Mouse (Mus musculus) midbrain, embryonic 16.5 days (tissue): ENCODE data around the gene Pbdc1. TPM values are rescaled to one million over a fixed set of nuclear protein-coding genes. Genes with fewer than 3 reads are reported as not detected.
"Not testable (repeated sequence)": the region's sequence is repeated elsewhere in the genome, so short reads cannot be mapped to it uniquely, and the experiment has no call there.

Experiments used
- ATAC-seq: fragments of 200-750 bp; cut with Nextera tagmentation; 2 replicates; pipeline ENCODE4 v1.8.0; 2017; ENCODE audit warnings: moderate TSS enrichment
- H3K27ac ChIP-seq: fragments of 300-500 bp; sonication (generic); 2 replicates; pipeline ENCODE4 v1.5.1; 2014; ENCODE audit warnings: mild to moderate bottlenecking, low read length, mixed read lengths
- H3K27me3 ChIP-seq: fragments of 300-500 bp; sonication (generic); 2 replicates; pipeline ENCODE4 v1.6.1; 2014; ENCODE audit warnings: low read depth, low read length, mixed read lengths; ENCODE audit not compliant: control insufficient read depth, insufficient read depth
- H3K36me3 ChIP-seq: fragments of 300-500 bp; sonication (generic); 2 replicates; pipeline ENCODE4 v1.6.1; 2014; ENCODE audit warnings: mild to moderate bottlenecking, low read length, moderate library complexity, mixed read lengths; ENCODE audit not compliant: control insufficient read depth, insufficient read depth
- H3K4me1 ChIP-seq: fragments of 300-500 bp; sonication (generic); 2 replicates; pipeline ENCODE4 v1.6.1; 2014; ENCODE audit warnings: mild to moderate bottlenecking, low read length, mixed read lengths; ENCODE audit not compliant: control insufficient read depth, insufficient read depth
- H3K4me2 ChIP-seq: fragments of 300-500 bp; sonication (generic); 2 replicates; pipeline ENCODE4 v1.6.1; 2014; ENCODE audit warnings: mild to moderate bottlenecking, low read length, mixed read lengths
- H3K4me3 ChIP-seq: fragments of 300-500 bp; sonication (generic); 2 replicates; pipeline ENCODE4 v1.5.1; 2014; ENCODE audit warnings: low read depth, mild to moderate bottlenecking, low read length, moderate library complexity, mixed read lengths
- H3K9ac ChIP-seq: fragments of 300-500 bp; sonication (generic); 2 replicates; pipeline ENCODE4 v1.6.1; 2014; ENCODE audit warnings: low read depth, low read length, mixed read lengths
- H3K9me3 ChIP-seq: fragments of 300-500 bp; sonication (generic); replicated peaks from 2 replicates; pipeline ENCODE4 v1.6.1; 2014; ENCODE audit warnings: mild to moderate bottlenecking, low read length, mixed read lengths; ENCODE audit not compliant: control insufficient read depth, poor library complexity, severe bottlenecking
- WGBS: fragments of 180-500 bp; shearing (Covaris S2); extraction: QIAGEN DNeasy Blood & Tissue Kit; methylation state at CpG from one replicate; pipeline ENCODE4 v1.1.7; 2014; 5-methylcytosine and 5-hydroxymethylcytosine counted together
- polyA plus RNA-seq: library from polyadenylated mRNA; unstranded; fragments of >200 nt; fragmentation: Nextera tagmentation; extraction: Ambion mirVana; gene quantifications from 2 replicates; pipeline ENCODE4 v1.2.1, GENCODE M21; 2015

The Pbdc1 gene
- polyA plus RNA-seq, 1 experiment from 2014 or later = 29.4 TPM

GRCm38 (mm10) chrX:105114994-105115393 is 35.4 kb downstream of the Pbdc1 start:
- no peaks in the 10 kb centered on the region for H3K36me3 ChIP-seq
- H3K9me3 ChIP-seq = no peaks in the 10 kb centered on the region
- H3K4me2 ChIP-seq = no peak overlapping the region
- H3K4me1 ChIP-seq = no peaks in the 10 kb centered on the region
- H3K27me3 ChIP-seq = no peaks in the 10 kb centered on the region; the same call in 1 of the 2 replicates
- ATAC-seq = no peak
- H3K4me3 ChIP-seq = no peak overlapping the region
- 60% methylated on average over 2 of the region's 2 CpGs for WGBS
- H3K27ac ChIP-seq = no peak overlapping the region
- H3K9ac ChIP-seq = no peak overlapping the region

- 20% methylated on average over 62 of the region's 65 CpGs for WGBS
- Histone ChIP-seq H3K27ac (peak within 1 kb of the TSS; percentile 91), H3K27me3 (peaks cover 16% of the 10 kb centered on the region), H3K4me2 (peak within 1 kb of the TSS; percentile 60), H3K4me3 (peak within 1 kb of the TSS; percentile 65), H3K9ac (peak within 1 kb of the TSS; percentile 75), H3K4me1 (peaks cover 13% of the 10 kb centered on the region), H3K9me3 (no peaks in the 10 kb centered on the region), H3K36me3 (peaks cover 2% of the 10 kb centered on the region; the same call in 1 of the 2 replicates)
- ATAC-seq = peak; percentile 81
These were observed 41.0 kb downstream of the Pbdc1 start, which contains the start of gene Magee1 for GRCm38 (mm10) chrX:105120275-105121226. Magee1 (plus strand) TSS chrX:105120378.

GRCm38 (mm10) chrX:105121227-105121865 is 41.8 kb downstream of the Pbdc1 start:
- H3K36me3 ChIP-seq = peaks cover 2% of the 10 kb centered on the region; the same call in 1 of the 2 replicates
- peak overlapping the region; percentile 91 for H3K27ac ChIP-seq
- ATAC-seq = peak; percentile 89
- no peaks in the 10 kb centered on the region for H3K9me3 ChIP-seq
- peaks cover 16% of the 10 kb centered on the region for H3K27me3 ChIP-seq
- H3K4me2 ChIP-seq = peak overlapping the region; percentile 60
- peak overlapping the region; percentile 75 for H3K9ac ChIP-seq
- peaks cover 13% of the 10 kb centered on the region for H3K4me1 ChIP-seq
- 20% methylated on average over 38 of the region's 38 CpGs for WGBS
- peak overlapping the region; percentile 65 for H3K4me3 ChIP-seq

- peaks cover 2% of the 10 kb centered on the region; the same call in 1 of the 2 replicates for H3K36me3 ChIP-seq
- no peak overlapping the region for H3K9ac ChIP-seq
- ATAC-seq = no peak
- WGBS = 7% methylated on average over 2 of the region's 3 CpGs
- H3K9me3 ChIP-seq = no peaks in the 10 kb centered on the region
- peaks cover 13% of the 10 kb centered on the region for H3K4me1 ChIP-seq
- no peak overlapping the region for H3K4me3 ChIP-seq
- H3K27me3 ChIP-seq = peaks cover 16% of the 10 kb centered on the region
- H3K4me2 ChIP-seq = no peak overlapping the region
- no peak overlapping the region for H3K27ac ChIP-seq
These were observed 45.3 kb downstream of the Pbdc1 start for GRCm38 (mm10) chrX:105124903-105125302.

GRCm38 (mm10) chrX:105151872-105152461 is 72.4 kb downstream of the Pbdc1 start:
- WGBS = 56% methylated on average over 26 of the region's 26 CpGs
- Histone ChIP-seq H3K9ac (no peak overlapping the region), H3K4me1 (no peaks in the 10 kb centered on the region), H3K27me3 (peaks cover 4% of the 10 kb centered on the region), H3K4me3 (peak overlapping the region; percentile 29), H3K9me3 (no peaks in the 10 kb centered on the region), H3K27ac (no peak overlapping the region), H3K4me2 (peak overlapping the region; percentile 33), H3K36me3 (no peaks in the 10 kb centered on the region)
- peak; percentile 62 for ATAC-seq

GRCm38 (mm10) chrX:105165007-105165406 is 85.5 kb downstream of the Pbdc1 start:
- not testable (repeated sequence) for H3K36me3 ChIP-seq, H3K4me3 ChIP-seq, H3K9ac ChIP-seq, H3K9me3 ChIP-seq, ATAC-seq, H3K27ac ChIP-seq, H3K4me1 ChIP-seq, H3K4me2 ChIP-seq, H3K27me3 ChIP-seq
- WGBS = 70% methylated on average over 5 of the region's 6 CpGs

Other genes starting within 250 kb of the Pbdc1 start
- 38.8 and 41.3 TPM in 2 replicates for gene Magee2, start 222.5 kb upstream of the Pbdc1 start, polyA plus RNA-seq
- gene Magee1, start 40.6 kb downstream of the Pbdc1 start, polyA plus RNA-seq = 275 and 288 TPM in 2 replicates